Mouse (Mus musculus) hindbrain, embryonic 13.5 days (tissue): ENCODE measurements at regions not wholly inside any gene's neighbourhood (a gene's known extent, or its start where the extent isn't known, plus 50 kb on each side); places are given as distances from the start of the nearest gene placed in this dataset.

Experiments
- ATAC-seq: fragments of 200-750 bp; cut with Nextera tagmentation; 2 replicates; pipeline ENCODE4 v1.8.0; 2017; ENCODE audit warnings: moderate TSS enrichment; ENCODE audit not compliant: low FRiP score
- H3K27ac ChIP-seq: fragments of 300-500 bp; sonication (generic); 2 replicates; pipeline ENCODE4 v1.5.1; 2015; ENCODE audit warnings: inconsistent platforms, mild to moderate bottlenecking, moderate library complexity
- H3K27me3 ChIP-seq: fragments of 300-500 bp; sonication (generic); 2 replicates; pipeline ENCODE4 v1.6.1; 2015; ENCODE audit warnings: mild to moderate bottlenecking, inconsistent platforms
- H3K36me3 ChIP-seq: fragments of 300-500 bp; sonication (generic); 2 replicates; pipeline ENCODE4 v1.6.1; 2015; ENCODE audit warnings: mild to moderate bottlenecking, inconsistent platforms
- H3K4me1 ChIP-seq: fragments of 300-500 bp; sonication (generic); replicated peaks from 2 replicates; pipeline ENCODE4 v1.6.1; 2015; ENCODE audit warnings: inconsistent platforms
- H3K4me2 ChIP-seq: fragments of 300-500 bp; sonication (generic); 2 replicates; pipeline ENCODE4 v1.6.1; 2015; ENCODE audit warnings: inconsistent platforms, mild to moderate bottlenecking, moderate library complexity
- H3K4me3 ChIP-seq: fragments of 300-500 bp; sonication (generic); 2 replicates; pipeline ENCODE4 v1.5.1; 2015; ENCODE audit warnings: mild to moderate bottlenecking, inconsistent platforms
- H3K9ac ChIP-seq: fragments of 300-500 bp; sonication (generic); 2 replicates; pipeline ENCODE4 v1.6.1; 2015; ENCODE audit warnings: mild to moderate bottlenecking, inconsistent platforms
- H3K9me3 ChIP-seq: fragments of 300-500 bp; sonication (generic); 2 replicates; pipeline ENCODE4 v1.6.1; 2016; ENCODE audit warnings: inconsistent platforms
- WGBS: fragments of 180-500 bp; shearing (Covaris S2); methylation state at CpG from one replicate; pipeline ENCODE4 v1.1.7; 2015; 5-methylcytosine and 5-hydroxymethylcytosine counted together

DNA sequence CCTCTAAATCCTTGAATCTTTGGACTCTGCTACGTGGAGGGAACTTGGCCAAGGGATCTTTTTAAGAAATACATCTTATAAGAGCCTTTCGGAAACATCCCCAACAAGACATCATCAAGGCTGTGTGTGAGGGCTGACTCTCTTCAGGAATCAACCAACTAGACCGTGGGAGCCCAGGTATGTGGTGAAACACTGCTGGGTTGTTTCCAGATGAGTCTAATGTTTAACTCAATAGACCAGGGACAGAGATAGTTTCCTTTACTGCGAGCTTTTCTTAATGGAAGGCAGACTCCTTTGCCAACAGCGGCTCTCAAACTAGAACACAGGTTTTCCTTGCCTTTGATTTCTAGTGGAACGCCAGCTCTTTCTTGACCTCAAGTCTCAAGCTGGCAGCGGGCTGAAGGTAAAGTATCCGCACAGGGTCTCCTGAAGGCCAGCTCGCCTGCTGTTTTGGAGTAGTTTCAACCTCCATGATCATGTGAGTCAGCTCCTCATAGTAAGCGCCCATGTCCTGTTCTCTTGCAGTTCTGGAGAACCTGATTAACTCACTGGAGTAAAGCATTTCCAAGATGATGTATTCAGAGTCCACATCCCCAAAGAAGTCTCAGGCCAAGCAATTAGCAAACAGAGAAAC lies 345.7 kb upstream of the Prkcq start:
- Histone ChIP-seq H3K27ac (no peak overlapping the region), H3K9ac (peak overlapping the region; percentile 66), H3K4me1 (0 out of 2 replicates have a peak, but pooled peaks cover 3% of the 10 kb centered on the region), H3K36me3 (no peaks in the 10 kb centered on the region), H3K4me2 (peak overlapping the region; percentile 50), H3K4me3 (peak overlapping the region; percentile 42; the same call in 1 of the 2 replicates), H3K27me3 (0 out of 2 replicates have a peak, but pooled peaks cover 9% of the 10 kb centered on the region), H3K9me3 (no peaks in the 10 kb centered on the region)
- WGBS: 84% methylated on average over 10 of the region's 10 CpGs
- ATAC-seq: 0 out of 2 replicates have a peak, but pooled peaks have one; percentile 36

DNA sequence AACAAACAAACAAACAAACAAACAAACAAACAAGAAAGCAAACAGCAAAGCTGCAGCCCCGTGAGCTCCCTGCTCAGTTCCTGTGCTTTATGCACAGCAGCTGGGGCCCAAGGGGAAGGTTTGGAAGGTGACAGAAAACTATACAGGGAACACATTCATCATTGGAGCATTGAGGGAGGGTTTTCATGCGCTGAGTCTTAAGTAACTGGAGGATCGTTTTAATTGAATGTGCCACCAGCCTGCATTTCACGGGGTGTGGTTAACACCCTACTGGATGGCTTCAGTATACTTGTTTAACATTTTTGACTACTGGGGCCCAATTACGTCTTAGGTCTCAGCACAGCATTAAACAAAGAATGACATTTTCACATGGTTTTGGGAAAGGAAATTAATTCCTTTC lies 331.9 kb upstream of the Prkcq start:
- Histone ChIP-seq H3K27ac (no peak overlapping the region), H3K9ac (no peak overlapping the region), H3K4me3 (no peak overlapping the region), H3K9me3 (no peaks in the 10 kb centered on the region), H3K36me3 (no peaks in the 10 kb centered on the region), H3K4me2 (no peak overlapping the region), H3K4me1 (peaks cover 4% of the 10 kb centered on the region; the same call in 1 of the 2 replicates), H3K27me3 (0 out of 2 replicates have a peak, but pooled peaks cover 3% of the 10 kb centered on the region)
- ATAC-seq: no peak
- WGBS: 46% methylated on average over 5 of the region's 5 CpGs

DNA sequence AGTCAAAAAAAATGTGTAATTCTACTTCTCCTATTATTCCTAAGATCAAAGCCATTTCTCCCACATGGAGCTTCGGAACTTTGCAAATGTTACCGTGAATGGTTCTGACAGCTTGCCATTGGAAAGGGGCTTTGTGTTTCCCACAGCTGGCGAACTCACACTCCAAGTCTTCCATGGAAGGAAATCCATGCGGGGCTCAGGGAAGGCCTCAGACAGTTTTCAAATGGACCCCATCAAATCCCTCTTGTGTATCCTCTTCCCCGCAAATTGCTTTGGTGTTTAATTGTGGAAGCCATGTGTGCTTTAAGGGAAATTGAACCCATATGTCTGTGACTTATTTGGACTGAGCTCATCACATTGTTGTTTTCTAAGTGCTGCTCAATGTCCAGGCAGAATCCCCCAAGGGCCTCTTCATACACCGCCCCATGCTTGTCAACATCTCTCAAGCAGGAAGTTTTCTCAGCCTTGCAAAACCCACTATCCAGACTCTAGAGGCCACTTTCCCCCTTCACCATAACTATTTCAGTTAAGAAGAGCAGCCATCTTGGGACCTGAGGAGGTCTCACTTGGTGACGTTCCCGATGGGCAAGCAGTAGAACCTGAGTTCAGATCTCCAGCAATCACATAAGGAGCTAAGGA lies 310.1 kb upstream of the Prkcq start:
- H3K4me2 ChIP-seq: no peak overlapping the region
- no peaks in the 10 kb centered on the region for H3K27me3 ChIP-seq
- no peak overlapping the region for H3K9ac ChIP-seq
- no peak overlapping the region for H3K4me3 ChIP-seq
- WGBS: 75% methylated on average over 8 of the region's 8 CpGs
- H3K36me3 ChIP-seq: no peaks in the 10 kb centered on the region
- no peaks in the 10 kb centered on the region for H3K9me3 ChIP-seq
- ATAC-seq: no peak
- H3K4me1 ChIP-seq: no peaks in the 10 kb centered on the region
- no peak overlapping the region for H3K27ac ChIP-seq

DNA sequence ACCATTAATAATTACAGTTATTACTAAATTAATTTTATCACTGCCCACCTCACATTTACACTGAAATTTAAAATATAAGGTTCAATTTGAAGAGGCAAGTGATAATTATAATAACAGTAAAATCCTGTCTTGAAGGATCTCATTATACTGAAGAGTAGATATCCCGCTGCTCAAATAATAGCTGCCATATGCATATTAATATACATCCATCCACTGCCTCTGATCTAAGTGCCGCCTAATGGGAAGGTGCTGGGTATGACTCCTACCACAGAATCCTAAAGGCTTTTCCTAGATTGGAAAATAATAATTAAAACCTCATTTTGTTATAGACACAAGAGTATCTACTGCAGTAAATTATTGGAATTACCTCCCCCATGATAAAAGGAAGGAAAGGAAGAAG lies 307.5 kb upstream of the Prkcq start:
- H3K36me3 ChIP-seq: no peaks in the 10 kb centered on the region
- H3K4me1 ChIP-seq: no peaks in the 10 kb centered on the region
- H3K27me3 ChIP-seq: no peaks in the 10 kb centered on the region
- 71% methylated on average over 2 of the region's 2 CpGs for WGBS
- H3K9me3 ChIP-seq: no peaks in the 10 kb centered on the region
- no peak for ATAC-seq
- H3K4me2 ChIP-seq: no peak overlapping the region
- H3K27ac ChIP-seq: no peak overlapping the region
- H3K9ac ChIP-seq: no peak overlapping the region
- H3K4me3 ChIP-seq: no peak overlapping the region

DNA sequence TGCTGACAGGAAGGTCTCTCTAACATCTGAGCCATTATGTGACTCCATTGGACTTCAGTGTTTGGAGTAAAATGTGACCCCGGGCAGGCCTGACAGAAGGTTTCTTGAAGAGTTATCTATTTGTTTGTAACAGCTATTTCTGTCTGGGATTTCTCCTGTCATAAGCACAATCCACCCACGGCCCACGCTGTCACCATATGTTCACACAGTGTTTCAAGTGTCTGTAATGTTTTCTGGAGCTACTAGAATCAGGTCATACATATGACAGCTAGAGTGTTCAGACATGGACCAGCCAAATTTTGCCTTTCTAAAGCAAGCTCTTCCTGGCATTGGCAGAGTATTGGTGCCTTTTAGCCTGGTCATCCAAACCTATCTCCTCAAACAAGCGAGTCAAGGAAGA lies 297.6 kb upstream of the Prkcq start:
- Histone ChIP-seq H3K9ac (no peak overlapping the region), H3K4me3 (no peak overlapping the region), H3K4me1 (no peaks in the 10 kb centered on the region), H3K27me3 (no peaks in the 10 kb centered on the region), H3K9me3 (no peaks in the 10 kb centered on the region), H3K27ac (no peak overlapping the region), H3K36me3 (no peaks in the 10 kb centered on the region), H3K4me2 (no peak overlapping the region)
- no peak for ATAC-seq
- WGBS: 91% methylated on average over 4 of the region's 4 CpGs

DNA sequence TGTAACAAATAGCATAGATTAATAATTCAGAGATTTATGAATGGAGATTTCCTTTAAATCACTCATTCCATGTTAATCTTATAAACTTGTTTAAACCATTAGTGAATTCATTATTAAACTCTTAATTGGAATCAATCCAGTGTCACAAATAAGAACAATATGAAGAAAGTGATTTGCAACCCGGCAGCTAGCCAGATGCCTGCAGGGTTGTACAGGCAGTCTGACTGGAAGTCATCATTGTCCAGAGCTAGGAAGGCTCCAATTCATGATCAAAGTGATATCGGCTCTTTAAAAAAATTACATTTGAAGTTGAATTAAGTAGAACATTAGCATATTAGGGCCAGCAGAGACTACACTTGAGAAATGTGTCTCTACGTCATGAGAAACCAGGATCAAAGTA lies 270.0 kb upstream of the Prkcq start:
- no peak overlapping the region for H3K4me2 ChIP-seq
- no peak overlapping the region for H3K4me3 ChIP-seq
- no peak overlapping the region for H3K9ac ChIP-seq
- no peak overlapping the region for H3K27ac ChIP-seq
- no peak for ATAC-seq
- H3K4me1 ChIP-seq: no peaks in the 10 kb centered on the region
- no peaks in the 10 kb centered on the region for H3K9me3 ChIP-seq
- WGBS: 82% methylated on average over 3 of the region's 3 CpGs
- H3K27me3 ChIP-seq: no peaks in the 10 kb centered on the region
- H3K36me3 ChIP-seq: no peaks in the 10 kb centered on the region

DNA sequence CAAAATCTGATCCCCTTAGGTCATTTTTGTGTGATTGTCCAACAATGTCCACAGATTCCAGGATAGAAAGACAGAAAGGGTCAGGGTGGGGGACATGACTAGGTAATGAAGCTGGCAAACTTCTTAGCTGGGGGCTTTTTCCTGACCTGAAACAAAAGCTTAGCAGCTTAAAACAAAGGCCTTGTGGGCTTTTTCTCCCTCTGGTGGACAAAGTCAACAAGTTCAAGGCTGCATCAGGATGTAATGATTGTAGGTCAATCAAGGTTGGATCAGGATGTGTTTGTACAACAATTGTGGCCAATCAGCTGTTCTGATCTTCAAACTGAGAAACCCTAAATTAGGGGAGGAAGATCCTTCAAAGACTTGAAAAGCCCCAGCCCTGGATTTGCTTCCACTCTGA lies 252.0 kb upstream of the Prkcq start:
- Histone ChIP-seq H3K4me3 (no peak overlapping the region), H3K9me3 (no peaks in the 10 kb centered on the region), H3K36me3 (no peaks in the 10 kb centered on the region), H3K27ac (no peak overlapping the region), H3K27me3 (no peaks in the 10 kb centered on the region), H3K9ac (no peak overlapping the region), H3K4me1 (peaks cover 14% of the 10 kb centered on the region), H3K4me2 (no peak overlapping the region)
- no peak for ATAC-seq

DNA sequence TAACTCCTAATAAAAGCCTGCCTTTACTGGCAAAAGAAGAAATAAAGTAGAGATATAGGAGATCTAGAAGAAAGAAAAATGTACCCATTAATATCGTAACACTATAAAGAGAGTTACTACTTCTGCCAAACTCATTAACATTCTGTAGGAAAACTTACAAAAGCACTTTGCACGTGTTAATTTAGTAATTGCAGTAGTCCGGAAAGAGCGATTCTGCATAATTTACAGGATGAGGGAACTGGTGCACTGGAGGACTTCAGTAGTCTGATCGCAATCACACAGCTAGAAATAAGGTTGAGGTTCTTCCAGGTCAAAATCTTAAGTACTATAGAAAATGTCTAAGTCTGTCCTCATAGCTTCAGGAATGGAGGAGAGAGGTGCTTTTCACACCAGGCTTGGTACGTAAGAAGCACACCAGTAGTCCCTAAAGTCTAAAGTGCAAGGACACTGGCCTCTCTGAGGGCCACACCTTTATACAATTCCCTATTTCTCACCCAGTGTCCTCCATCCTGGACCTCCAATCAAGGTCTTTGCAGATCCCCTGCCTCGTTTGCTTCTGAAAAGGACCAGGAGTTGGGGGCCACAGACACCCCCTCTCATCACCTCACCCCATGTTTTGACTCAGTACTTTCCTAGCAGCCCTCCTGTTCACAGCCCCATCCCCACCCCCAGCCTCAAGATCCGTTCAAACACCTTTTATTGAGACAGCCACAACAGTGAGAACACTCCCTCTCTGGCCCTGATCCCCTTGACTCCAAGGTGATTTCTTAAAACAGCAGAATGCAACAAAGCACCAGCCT lies 251.0 kb upstream of the Prkcq start:
- H3K4me2 ChIP-seq: peak overlapping the region; percentile 16; the same call in 1 of the 2 replicates
- WGBS: 61% methylated on average over 8 of the region's 8 CpGs
- H3K9ac ChIP-seq: no peak overlapping the region
- ATAC-seq: peak; percentile 31; the same call in 1 of the 2 replicates
- peak overlapping the region; percentile 69 for H3K27ac ChIP-seq
- no peaks in the 10 kb centered on the region for H3K36me3 ChIP-seq
- H3K4me3 ChIP-seq: no peak overlapping the region
- no peaks in the 10 kb centered on the region for H3K27me3 ChIP-seq
- H3K9me3 ChIP-seq: no peaks in the 10 kb centered on the region
- H3K4me1 ChIP-seq: peaks cover 19% of the 10 kb centered on the region

DNA sequence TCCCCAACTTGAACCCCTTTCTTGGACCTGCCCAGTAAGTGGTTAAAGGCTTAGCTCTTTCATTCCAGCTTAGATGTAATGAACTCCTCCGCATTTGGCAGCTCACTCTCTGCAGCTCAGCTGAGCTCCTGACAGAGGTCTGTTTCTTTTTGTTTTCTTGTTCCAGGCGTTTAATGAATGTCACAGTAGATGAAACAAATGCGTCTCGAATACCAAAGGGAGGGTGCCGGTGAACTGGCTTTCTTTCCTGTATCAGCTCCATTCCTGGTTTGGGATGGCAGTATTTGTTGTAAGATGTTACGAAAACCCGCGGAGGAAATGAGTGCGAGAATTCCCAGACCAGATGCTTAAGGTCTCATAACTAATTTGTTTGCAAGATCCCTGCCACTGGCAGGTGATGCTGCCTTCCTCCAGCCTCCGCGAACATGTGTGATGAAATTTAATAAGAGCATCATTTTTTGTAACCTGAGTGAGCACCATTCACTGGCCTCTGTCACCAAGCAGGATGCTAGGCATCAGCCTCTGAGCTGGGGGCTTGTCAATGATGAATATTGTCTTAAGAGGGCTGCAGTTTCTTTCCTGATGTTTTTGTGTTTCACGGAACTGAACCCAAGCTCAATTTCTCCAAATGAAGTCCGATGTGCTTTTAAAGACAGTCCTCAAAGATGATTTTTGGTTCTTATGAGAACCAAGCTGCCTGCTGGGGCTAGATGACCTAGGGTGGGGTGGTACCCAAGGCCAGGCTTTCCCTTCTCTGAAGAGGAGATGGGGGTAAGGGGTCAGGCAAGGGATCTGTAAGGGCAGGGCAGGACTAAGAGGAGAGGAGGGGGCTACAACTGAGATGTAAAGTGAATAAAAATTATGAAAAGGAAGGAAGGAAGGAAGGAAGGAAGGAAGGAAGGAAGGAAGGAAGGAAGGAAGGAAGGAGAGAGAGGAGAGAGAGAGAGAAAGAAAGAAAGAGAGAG lies 250.1 kb upstream of the Prkcq start:
- Histone ChIP-seq H3K27ac (peak overlapping the region; percentile 69), H3K9me3 (no peaks in the 10 kb centered on the region), H3K9ac (no peak overlapping the region), H3K4me1 (peaks cover 19% of the 10 kb centered on the region), H3K36me3 (no peaks in the 10 kb centered on the region), H3K4me2 (peak overlapping the region; percentile 16; the same call in 1 of the 2 replicates), H3K27me3 (no peaks in the 10 kb centered on the region), H3K4me3 (no peak overlapping the region; the same call in 1 of the 2 replicates)
- ATAC-seq: peak; percentile 27; the same call in 1 of the 2 replicates
- 35% methylated on average over 13 of the region's 13 CpGs for WGBS

DNA sequence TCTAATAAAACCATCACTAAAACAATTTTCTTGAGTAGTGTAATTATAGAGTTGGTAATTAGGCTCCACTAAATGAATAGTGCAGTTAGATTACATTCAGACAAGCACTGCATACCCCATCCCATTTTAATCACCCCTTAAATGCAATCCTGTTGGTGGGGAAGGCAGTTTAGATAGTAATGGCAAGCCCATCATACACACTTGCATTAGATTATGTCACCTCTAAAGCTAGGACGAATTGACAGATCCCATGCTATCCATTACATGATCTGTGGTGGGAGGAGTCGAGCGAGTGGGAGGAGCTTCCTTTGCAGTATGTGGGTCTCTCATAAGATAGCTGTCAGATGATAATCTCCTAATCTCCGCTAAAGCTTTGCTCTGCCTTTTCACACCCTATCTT lies 247.9 kb upstream of the Prkcq start:
- H3K36me3 ChIP-seq: no peaks in the 10 kb centered on the region
- no peaks in the 10 kb centered on the region for H3K9me3 ChIP-seq
- peak; percentile 53; the same call in 1 of the 2 replicates for ATAC-seq
- H3K4me3 ChIP-seq: no peak overlapping the region
- peaks cover 19% of the 10 kb centered on the region for H3K4me1 ChIP-seq
- H3K4me2 ChIP-seq: no peak overlapping the region
- no peaks in the 10 kb centered on the region for H3K27me3 ChIP-seq
- H3K27ac ChIP-seq: no peak overlapping the region
- H3K9ac ChIP-seq: no peak overlapping the region
- 85% methylated on average over 4 of the region's 4 CpGs for WGBS

DNA sequence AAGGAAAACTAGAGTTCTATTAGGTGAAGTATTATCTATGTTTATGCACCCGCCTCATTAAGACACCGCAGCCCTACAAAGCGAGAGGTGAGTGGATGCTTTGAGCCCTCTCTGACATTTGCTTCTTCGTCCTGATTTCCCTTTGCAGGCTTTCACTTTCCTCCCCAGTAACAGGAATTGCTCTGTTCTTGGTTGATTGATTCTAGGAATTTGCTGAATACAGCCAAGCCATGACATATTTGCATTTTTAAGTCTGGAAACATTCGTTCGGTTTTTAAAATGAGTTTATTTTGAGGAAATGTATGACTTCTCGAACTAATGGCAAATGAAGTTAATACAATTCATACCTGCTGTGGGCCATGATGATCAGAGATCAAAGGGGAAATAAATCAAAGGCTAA lies 246.5 kb upstream of the Prkcq start:
- Histone ChIP-seq H3K4me3 (no peak overlapping the region), H3K27ac (no peak overlapping the region), H3K27me3 (no peaks in the 10 kb centered on the region), H3K4me2 (no peak overlapping the region), H3K36me3 (no peaks in the 10 kb centered on the region), H3K4me1 (peaks cover 19% of the 10 kb centered on the region), H3K9ac (no peak overlapping the region), H3K9me3 (no peaks in the 10 kb centered on the region)
- 67% methylated on average over 7 of the region's 7 CpGs for WGBS
- no peak for ATAC-seq
